Mouse (Mus musculus) liver, postnatal 0 days (tissue): ENCODE measurements around the gene Camta1.

Experiments
- CTCF ChIP-seq: sonication (generic); IDR thresholded peaks from 2 replicates; pipeline ENCODE4 v1.5.1; 2016; ENCODE audit warnings: antibody characterized with exemption, low read depth
- EP300 ChIP-seq: IDR thresholded peaks from 2 replicates; pipeline ENCODE4 v1.6.1; 2016; ENCODE audit warnings: antibody characterized with exemption, low read depth, mild to moderate bottlenecking

GRCm38 (mm10) chr4:151256622-151257021 lies 605.1 kb downstream of the Camta1 start:
- TF ChIP-seq CTCF, result no peak
- TF ChIP-seq EP300, result no peak
